Mouse (Mus musculus): ENCODE measurements around the gene Tarbp2. TPM values are rescaled to one million over a fixed set of nuclear protein-coding genes. Genes with fewer than 3 reads are reported as not detected.

Tarbp2 gene
- polyA plus RNA-seq, 1 experiment, result not detected

- 87% methylated on average over 3 of the region's 3 CpGs for WGBS
- TF ChIP-seq POLR2A (IDR thresholded peaks at IDR 0.05; ENCODE audit: insufficient read depth, low read depth, low read length) (no peak), CTCF (IDR thresholded peaks at IDR 0.05; ENCODE audit: insufficient read depth, low read depth, low read length) (no peak)
- H3K4me1 ChIP-seq (ENCODE audit: control insufficient read depth, insufficient read depth, low read length), result peaks cover 3% of the 10 kb centered on the region; the same call in 1 of the 2 replicates
Measured at GRCm38 (mm10) chr15:102483136-102483535, 34.9 kb upstream of the Tarbp2 start.

DNA sequence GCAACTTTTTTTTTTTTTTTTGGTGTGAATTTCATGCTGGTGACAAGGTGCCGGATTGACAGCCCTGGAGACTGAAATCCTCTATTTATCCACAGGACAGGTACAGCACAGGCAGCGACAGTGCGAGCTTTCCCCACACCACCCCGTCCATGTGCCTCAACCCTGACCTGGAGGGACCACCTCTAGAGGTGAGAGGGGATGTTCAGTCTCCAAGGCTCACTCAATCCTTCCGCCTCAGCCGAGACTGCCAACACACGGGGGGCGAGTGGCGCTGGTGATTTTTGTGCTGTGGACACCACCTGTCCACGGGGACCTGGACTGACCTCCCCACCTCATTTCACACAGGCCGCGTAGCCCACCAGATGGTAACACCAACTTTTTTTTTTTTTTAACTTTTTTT, 32.1 kb upstream of the Tarbp2 start:
- Histone ChIP-seq H3K4me1 (ENCODE audit: control insufficient read depth, insufficient read depth, low read length) (peaks cover 3% of the 10 kb centered on the region; the same call in 1 of the 2 replicates), H3K4me3 (ENCODE audit: insufficient read depth, low read depth, low read length) (no peak overlapping the region), H3K27ac (ENCODE audit: insufficient read depth, low read depth, low read length) (no peak overlapping the region)
- TF ChIP-seq CTCF (IDR thresholded peaks at IDR 0.05; ENCODE audit: insufficient read depth, low read depth, low read length), result no peak
- TF ChIP-seq POLR2A (IDR thresholded peaks at IDR 0.05; ENCODE audit: insufficient read depth, low read depth, low read length), result no peak
- 86% methylated on average over 12 of the region's 12 CpGs for WGBS

More at GRCm38 (mm10) chr15:102483136-102483535, 34.9 kb upstream of the Tarbp2 start:
- Histone ChIP-seq H3K27ac (ENCODE audit: insufficient read depth, low read depth, low read length) (no peak overlapping the region), H3K4me3 (ENCODE audit: insufficient read depth, low read depth, low read length) (no peak overlapping the region)

DNA sequence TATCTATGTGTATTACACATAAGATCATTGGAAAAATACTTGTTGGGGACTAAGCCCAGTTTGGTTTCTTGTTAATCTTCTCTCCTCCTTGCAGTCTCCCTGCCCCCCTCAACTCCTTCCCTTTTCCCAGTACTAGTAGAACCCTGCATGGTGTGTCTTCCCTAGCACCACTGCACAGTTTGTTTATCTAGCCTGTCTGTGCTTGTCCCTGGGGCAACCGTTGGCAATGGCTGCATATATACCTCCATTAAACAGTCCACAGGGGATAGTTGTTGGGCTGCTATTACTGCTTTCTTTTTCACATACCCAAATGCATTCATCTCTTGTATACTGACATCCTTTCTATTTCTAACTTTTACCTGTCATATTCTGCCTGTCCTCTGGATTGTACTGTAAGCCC, 30.3 kb upstream of the Tarbp2 start:
- WGBS, result 68% methylated on average over 1 of the region's 1 CpGs
- TF ChIP-seq POLR2A (IDR thresholded peaks at IDR 0.05; ENCODE audit: insufficient read depth, low read depth, low read length) (no peak), CTCF (IDR thresholded peaks at IDR 0.05; ENCODE audit: insufficient read depth, low read depth, low read length) (no peak)
- Histone ChIP-seq H3K4me3 (ENCODE audit: insufficient read depth, low read depth, low read length) (no peak overlapping the region), H3K4me1 (ENCODE audit: control insufficient read depth, insufficient read depth, low read length) (peaks cover 3% of the 10 kb centered on the region; the same call in 1 of the 2 replicates), H3K27ac (ENCODE audit: insufficient read depth, low read depth, low read length) (no peak overlapping the region)

DNA sequence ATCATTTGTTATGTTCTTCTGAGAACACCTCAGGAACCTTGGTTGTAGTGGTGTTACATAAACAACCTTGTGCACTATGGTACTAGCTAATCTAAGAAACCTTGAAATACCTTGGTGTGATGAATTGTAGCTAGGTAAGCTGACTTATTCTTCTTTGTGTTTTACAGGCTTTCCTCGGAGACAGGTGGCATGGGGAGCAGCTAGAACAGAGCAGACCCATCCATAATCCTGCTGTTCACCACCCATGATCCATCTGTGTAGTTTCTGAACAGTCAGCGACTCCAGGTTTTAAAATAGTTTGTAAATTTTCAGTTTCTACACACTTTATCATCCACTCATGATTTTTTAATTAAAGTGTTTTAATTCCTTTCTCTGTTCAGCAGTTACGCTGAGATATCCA, 19.7 kb upstream of the Tarbp2 start:
- peaks cover 3% of the 10 kb centered on the region for H3K4me1 ChIP-seq (ENCODE audit: control insufficient read depth, insufficient read depth, low read length)
- no peak for TF ChIP-seq CTCF (IDR thresholded peaks at IDR 0.05; ENCODE audit: insufficient read depth, low read depth, low read length)
- no peak for TF ChIP-seq POLR2A (IDR thresholded peaks at IDR 0.05; ENCODE audit: insufficient read depth, low read depth, low read length)
- H3K27ac ChIP-seq (ENCODE audit: insufficient read depth, low read depth, low read length), result no peak overlapping the region
- 46% methylated on average over 3 of the region's 3 CpGs for WGBS
- no peak overlapping the region for H3K4me3 ChIP-seq (ENCODE audit: insufficient read depth, low read depth, low read length)

DNA sequence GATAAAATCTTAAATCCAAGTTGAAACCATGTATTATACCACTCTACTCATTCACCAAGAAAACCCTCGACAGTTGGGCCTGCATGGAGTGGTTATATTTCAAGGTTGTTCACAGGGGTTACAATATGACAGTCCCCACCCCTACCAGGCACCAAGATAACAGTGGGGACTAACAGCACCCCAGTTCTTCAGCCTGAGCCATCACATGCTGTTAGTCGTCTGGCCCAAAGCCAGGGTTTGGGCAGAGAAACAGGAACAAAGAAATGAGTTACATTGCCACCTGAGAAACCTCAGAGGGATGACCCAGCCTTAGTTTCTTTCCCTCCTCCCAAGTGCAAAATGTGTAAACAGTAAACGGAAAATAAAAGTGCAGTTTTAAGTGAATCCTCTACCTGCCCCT, 18.6 kb upstream of the Tarbp2 start:
- TF ChIP-seq CTCF (IDR thresholded peaks at IDR 0.05; ENCODE audit: insufficient read depth, low read depth, low read length) (no peak), POLR2A (IDR thresholded peaks at IDR 0.05; ENCODE audit: insufficient read depth, low read depth, low read length) (no peak)
- H3K4me3 ChIP-seq (ENCODE audit: insufficient read depth, low read depth, low read length), result no peak overlapping the region
- WGBS, result 40% methylated on average over 3 of the region's 3 CpGs
- no peak overlapping the region for H3K27ac ChIP-seq (ENCODE audit: insufficient read depth, low read depth, low read length)
- no peaks in the 10 kb centered on the region for H3K4me1 ChIP-seq (ENCODE audit: control insufficient read depth, insufficient read depth, low read length)

- no peak overlapping the region for H3K4me3 ChIP-seq (ENCODE audit: insufficient read depth, low read depth, low read length)
- no peaks in the 10 kb centered on the region for H3K4me1 ChIP-seq (ENCODE audit: control insufficient read depth, insufficient read depth, low read length)
- no peak overlapping the region for H3K27ac ChIP-seq (ENCODE audit: insufficient read depth, low read depth, low read length)
- WGBS, result 82% methylated on average over 6 of the region's 6 CpGs
- no peak for TF ChIP-seq CTCF (IDR thresholded peaks at IDR 0.05; ENCODE audit: insufficient read depth, low read depth, low read length)
- no peak for TF ChIP-seq POLR2A (IDR thresholded peaks at IDR 0.05; ENCODE audit: insufficient read depth, low read depth, low read length)
Measured at GRCm38 (mm10) chr15:102499851-102500250, 18.1 kb upstream of the Tarbp2 start.

GRCm38 (mm10) chr15:102500479-102500878, 17.5 kb upstream of the Tarbp2 start:
- no peak overlapping the region for H3K4me3 ChIP-seq (ENCODE audit: insufficient read depth, low read depth, low read length)
- no peak overlapping the region for H3K27ac ChIP-seq (ENCODE audit: insufficient read depth, low read depth, low read length)

DNA sequence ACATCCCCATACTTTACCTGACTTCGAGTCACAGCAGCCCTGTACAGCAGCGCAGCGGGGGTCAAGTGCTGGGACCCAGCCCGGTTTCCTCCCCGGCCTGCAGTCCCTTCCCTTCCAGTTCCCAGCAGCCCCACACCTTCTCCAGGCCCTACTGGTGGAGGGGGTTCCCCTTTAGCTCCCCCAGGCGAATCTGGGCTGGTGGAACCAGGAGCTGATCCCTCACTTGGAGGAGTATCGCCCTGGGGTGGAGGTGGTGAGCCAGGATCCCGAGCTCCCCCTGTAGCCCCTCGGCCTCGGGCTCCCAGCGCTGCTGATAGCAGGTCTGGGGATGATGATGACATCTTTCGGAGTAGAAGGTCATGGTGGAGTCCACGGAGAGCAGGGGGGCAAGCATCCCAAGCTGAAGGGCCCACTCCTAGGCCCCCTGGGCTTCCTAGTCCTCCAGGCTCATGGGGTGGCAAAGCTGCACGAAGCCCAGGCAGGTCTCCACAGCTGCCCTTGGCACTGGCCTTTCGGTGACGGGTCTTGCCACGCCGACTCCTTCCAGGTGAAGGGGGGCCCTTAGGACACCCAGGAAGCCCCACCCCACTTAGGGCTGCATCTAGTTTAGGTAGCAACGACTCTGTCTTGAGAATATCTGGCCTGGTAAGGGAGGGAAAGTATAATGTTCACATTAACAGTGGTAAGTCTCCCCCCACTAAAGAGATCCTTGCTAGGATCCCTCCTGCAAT, 16.7 kb upstream of the Tarbp2 start:
- TF ChIP-seq POLR2A (IDR thresholded peaks at IDR 0.05; ENCODE audit: insufficient read depth, low read depth, low read length) (no peak), CTCF (IDR thresholded peaks at IDR 0.05; ENCODE audit: insufficient read depth, low read depth, low read length) (no peak)
- peaks cover 6% of the 10 kb centered on the region; the same call in 1 of the 2 replicates for H3K4me1 ChIP-seq (ENCODE audit: control insufficient read depth, insufficient read depth, low read length)
- 82% methylated on average over 19 of the region's 19 CpGs for WGBS
- no peak overlapping the region for H3K4me3 ChIP-seq (ENCODE audit: insufficient read depth, low read depth, low read length)
- H3K27ac ChIP-seq (ENCODE audit: insufficient read depth, low read depth, low read length), result no peak overlapping the region

More at GRCm38 (mm10) chr15:102500479-102500878, 17.5 kb upstream of the Tarbp2 start:
- WGBS, result 84% methylated on average over 5 of the region's 5 CpGs
- peaks cover 6% of the 10 kb centered on the region; the same call in 1 of the 2 replicates for H3K4me1 ChIP-seq (ENCODE audit: control insufficient read depth, insufficient read depth, low read length)
- TF ChIP-seq CTCF (IDR thresholded peaks at IDR 0.05; ENCODE audit: insufficient read depth, low read depth, low read length) (no peak), POLR2A (IDR thresholded peaks at IDR 0.05; ENCODE audit: insufficient read depth, low read depth, low read length) (no peak)

DNA sequence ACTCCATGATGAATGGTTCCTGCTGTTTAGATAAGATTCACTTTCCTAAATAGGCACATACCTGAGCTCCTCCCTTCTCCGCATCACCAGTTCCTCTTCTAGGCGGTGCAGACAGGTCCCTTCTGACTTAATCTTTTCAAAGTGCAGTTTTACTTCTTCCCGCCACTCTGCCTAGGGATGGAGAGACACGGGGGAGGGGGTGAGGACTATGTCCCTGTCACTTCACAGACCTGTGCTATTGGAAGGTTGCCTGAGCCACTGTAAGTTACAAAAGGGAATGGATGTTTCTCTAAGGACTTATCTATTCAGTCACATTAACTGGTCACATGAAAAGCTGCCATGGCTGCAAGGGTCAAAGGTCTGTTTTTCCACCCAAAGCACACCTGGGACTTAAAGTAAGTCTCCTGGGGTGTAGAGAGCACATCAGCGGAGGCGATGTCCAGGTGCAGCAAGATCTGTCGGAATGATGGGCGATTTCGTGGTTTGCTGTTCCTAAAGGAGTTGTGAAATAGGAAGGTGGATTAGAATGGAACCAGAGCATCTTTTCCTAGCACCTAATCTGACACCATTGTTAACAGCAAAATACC, 15.6 kb upstream of the Tarbp2 start:
- peaks cover 6% of the 10 kb centered on the region; the same call in 1 of the 2 replicates for H3K4me1 ChIP-seq (ENCODE audit: control insufficient read depth, insufficient read depth, low read length)
- WGBS, result 78% methylated on average over 9 of the region's 9 CpGs
- no peak overlapping the region for H3K27ac ChIP-seq (ENCODE audit: insufficient read depth, low read depth, low read length)
- no peak overlapping the region for H3K4me3 ChIP-seq (ENCODE audit: insufficient read depth, low read depth, low read length)
- no peak for TF ChIP-seq CTCF (IDR thresholded peaks at IDR 0.05; ENCODE audit: insufficient read depth, low read depth, low read length)
- TF ChIP-seq POLR2A (IDR thresholded peaks at IDR 0.05; ENCODE audit: insufficient read depth, low read depth, low read length), result no peak
